Mouse (Mus musculus) embryonic facial prominence, embryonic 10.5 days (tissue): ENCODE measurements around the gene Pspc1. TPM values are rescaled to one million over a fixed set of nuclear protein-coding genes. Genes with fewer than 3 reads are reported as not detected.

ENCODE experiments used
- DNase-seq: peaks from one replicate; pipeline ENCODE4 v3.0.0-alpha.2; 2017; ENCODE audit warnings: low spot score
- H3K27ac ChIP-seq: fragments of 300-500 bp; sonication (generic); replicated peaks from 2 replicates; pipeline ENCODE4 v1.5.1; 2016; ENCODE audit warnings: mild to moderate bottlenecking
- H3K27me3 ChIP-seq: fragments of 300-500 bp; sonication (generic); replicated peaks from 2 replicates; pipeline ENCODE4 v1.6.1; 2016; ENCODE audit warnings: low read depth, mild to moderate bottlenecking; ENCODE audit not compliant: poor library complexity, severe bottlenecking
- H3K36me3 ChIP-seq: fragments of 300-500 bp; sonication (generic); replicated peaks from 2 replicates; pipeline ENCODE4 v1.6.1; 2016; ENCODE audit warnings: mild to moderate bottlenecking, moderate library complexity
- H3K4me1 ChIP-seq: fragments of 300-500 bp; sonication (generic); 2 replicates; pipeline ENCODE4 v1.6.1; 2016
- H3K4me3 ChIP-seq: fragments of 300-500 bp; sonication (generic); 2 replicates; pipeline ENCODE4 v1.5.1; 2016; ENCODE audit warnings: mild to moderate bottlenecking, moderate library complexity
- H3K9me3 ChIP-seq: fragments of 300-500 bp; sonication (generic); 2 replicates; pipeline ENCODE4 v1.6.1; 2016; ENCODE audit warnings: mild to moderate bottlenecking
- WGBS: fragments of 180-500 bp; shearing (Covaris S2); methylation state at CpG from one replicate; pipeline ENCODE4 v1.1.7; 2016; 5-methylcytosine and 5-hydroxymethylcytosine counted together
- polyA plus RNA-seq: library from polyadenylated mRNA; unstranded; fragments of >200 nt; fragmentation: Nextera tagmentation; extraction: Ambion mirVana; gene quantifications from 2 replicates; pipeline ENCODE4 v1.2.1, GENCODE M21; 2016

The Pspc1 gene
- polyA plus RNA-seq, 1 experiment from 2014 or later, result 41.3 TPM

DNA sequence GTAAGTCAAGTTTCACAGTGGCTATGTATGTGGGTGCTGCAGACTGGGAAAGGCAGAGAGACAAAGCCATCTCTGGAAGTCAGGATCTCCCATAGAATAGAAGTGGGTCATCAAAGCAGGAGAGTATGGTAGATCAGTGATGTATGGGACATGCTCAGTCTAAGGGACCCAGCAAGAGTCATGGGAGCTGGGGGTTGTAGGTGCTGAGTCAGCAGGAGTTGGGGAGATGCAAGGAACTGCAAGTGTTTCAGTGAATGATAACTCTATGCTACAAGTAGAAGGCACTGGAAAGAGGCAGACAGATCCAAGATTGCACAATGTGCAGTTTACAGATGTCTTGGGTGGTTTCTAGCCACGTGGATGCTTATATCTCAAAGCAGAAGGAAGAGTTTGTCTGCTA is 89.0 kb downstream of the Pspc1 start:
- Histone ChIP-seq H3K4me3 (no peak overlapping the region), H3K36me3 (peaks cover 100% of the 10 kb centered on the region), H3K4me1 (no peaks in the 10 kb centered on the region), H3K27me3 (no peaks in the 10 kb centered on the region), H3K9me3 (no peaks in the 10 kb centered on the region), H3K27ac (no peak overlapping the region)
- DNase-seq, result no peak
- WGBS, result 93% methylated on average over 1 of the region's 1 CpGs

DNA sequence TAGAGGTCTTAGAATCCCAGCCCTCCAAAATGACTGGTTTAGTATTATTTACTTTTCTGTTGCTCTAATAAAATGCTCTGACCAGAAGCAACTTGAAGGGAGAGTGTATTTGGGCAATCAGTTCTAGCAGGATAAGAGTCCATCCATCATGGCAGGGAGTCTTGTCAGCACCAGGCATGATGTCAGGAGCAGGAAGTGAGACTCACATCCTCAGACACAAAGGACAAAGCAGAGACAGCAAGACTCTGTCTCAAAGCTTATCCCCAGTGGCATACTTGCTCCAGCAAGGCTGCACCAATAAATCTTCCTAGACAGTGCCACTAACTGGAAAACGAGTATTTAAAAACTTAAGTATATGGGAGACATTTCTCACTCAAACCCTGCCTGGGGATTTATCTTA is 92.7 kb downstream of the Pspc1 start:
- WGBS, result 77% methylated on average over 1 of the region's 1 CpGs
- Histone ChIP-seq H3K4me1 (no peaks in the 10 kb centered on the region), H3K36me3 (peaks cover 100% of the 10 kb centered on the region), H3K9me3 (no peaks in the 10 kb centered on the region), H3K27me3 (no peaks in the 10 kb centered on the region), H3K4me3 (no peak overlapping the region), H3K27ac (no peak overlapping the region)
- DNase-seq, result no peak

Other genes with a start within 250 kb of the Pspc1 start
- gene Cenpj, start 202.9 kb downstream of the Pspc1 start, polyA plus RNA-seq, result 20.9 and 21.3 TPM in 2 replicates
- 2.0 and 2.2 TPM in 2 replicates for gene Parp4, start 202.7 kb downstream of the Pspc1 start, polyA plus RNA-seq
- gene Mphosph8, start 110.1 kb downstream of the Pspc1 start, polyA plus RNA-seq, result 33.0 and 38.4 TPM in 2 replicates
- gene Zmym5, start 33.4 kb upstream of the Pspc1 start, polyA plus RNA-seq, result 22.2 and 26.5 TPM in 2 replicates
- gene Zmym2, start 108.3 kb upstream of the Pspc1 start, polyA plus RNA-seq, result 67.5 and 67.7 TPM in 2 replicates